ENCODE assay signal across 19 mouse cellular contexts in the genomic region with DNA sequence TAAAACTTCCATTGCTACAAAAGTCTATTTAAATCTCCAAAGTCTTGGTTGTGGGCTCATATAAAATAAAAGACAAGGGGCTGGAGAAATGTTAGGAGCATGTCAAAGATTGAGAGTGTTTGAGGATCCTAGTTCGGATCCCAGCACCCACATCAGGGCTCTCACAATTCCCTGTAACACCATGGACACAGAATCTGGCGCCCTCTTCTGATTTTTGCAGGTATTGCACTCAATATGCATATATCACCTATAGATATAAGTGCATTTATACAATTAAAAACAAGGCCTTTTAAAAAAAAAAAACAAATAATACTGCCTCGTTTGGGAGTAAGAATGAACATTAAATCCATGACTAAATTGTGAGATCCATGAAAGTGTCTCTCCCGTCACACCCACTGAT. TPM values are rescaled to one million over a fixed set of nuclear protein-coding genes. Genes with fewer than 3 reads are reported as not detected.
DNase-seq lines count a peak whose midpoint lies in the region; ATAC-seq and TF ChIP-seq lines count a peak whose summit lies in the region.
"Had no signal": no experiment of that assay in that cellular context is flagged by ENCODE, and none has a peak within 500 bp of the region (broad histone marks: within the 10 kb centered on the region; RNA-seq: fewer than 3 reads in every experiment).

No protein-coding gene starts in this region.

- H3K36me3 ChIP-seq in kidney, adult 2 months (ENCODE audit: control insufficient read depth, insufficient read depth, low read length) = no peaks in the 10 kb centered on the region
- H3K36me3 ChIP-seq in kidney, embryonic 15.5 days = no peaks in the 10 kb centered on the region
- no peaks in the 10 kb centered on the region for H3K36me3 ChIP-seq in midbrain, postnatal 0 days (ENCODE audit: insufficient read depth, low read length)
- H3K36me3 ChIP-seq in midbrain, embryonic 14.5 days (ENCODE audit: control insufficient read depth, insufficient read depth, low read length) = no peaks in the 10 kb centered on the region
- no peaks in the 10 kb centered on the region for H3K36me3 ChIP-seq in stomach, postnatal 0 days (ENCODE audit: control insufficient read depth, insufficient read depth, low read length)
- H3K36me3 ChIP-seq: embryonic facial prominence, embryonic 13.5 days; heart, embryonic 10.5 days; hindbrain, embryonic 12.5 days; neural tube, embryonic 12.5 days had no signal

- no peaks in the 10 kb centered on the region for H3K9me3 ChIP-seq in kidney, embryonic 15.5 days (replicated peaks)
- no peaks in the 10 kb centered on the region for H3K9me3 ChIP-seq in midbrain, postnatal 0 days (ENCODE audit: low read length)
- no peaks in the 10 kb centered on the region for H3K9me3 ChIP-seq in midbrain, embryonic 14.5 days (ENCODE audit: control insufficient read depth, low read length)
- no peaks in the 10 kb centered on the region for H3K9me3 ChIP-seq in stomach, postnatal 0 days (ENCODE audit: control insufficient read depth, low read length)
- H3K9me3 ChIP-seq: embryonic facial prominence, embryonic 13.5 days; heart, embryonic 10.5 days; hindbrain, embryonic 12.5 days; megakaryocyte, embryonic 14.5 days; neural tube, embryonic 12.5 days had no signal

- no peaks in the 10 kb centered on the region for H3K27me3 ChIP-seq in kidney, adult 2 months (replicated peaks; ENCODE audit: control insufficient read depth, insufficient read depth, low read length)
- no peaks in the 10 kb centered on the region for H3K27me3 ChIP-seq in kidney, embryonic 15.5 days
- H3K27me3 ChIP-seq in midbrain, postnatal 0 days (ENCODE audit: insufficient read depth, low read length) = no peaks in the 10 kb centered on the region
- no peaks in the 10 kb centered on the region for H3K27me3 ChIP-seq in midbrain, embryonic 14.5 days (ENCODE audit: control insufficient read depth, insufficient read depth, low read length)
- H3K27me3 ChIP-seq in stomach, postnatal 0 days (ENCODE audit: control insufficient read depth, insufficient read depth, low read length) = no peaks in the 10 kb centered on the region
- H3K27me3 ChIP-seq: embryonic facial prominence, embryonic 13.5 days; neural tube, embryonic 12.5 days had no signal

- WGBS in kidney, adult 2 months = 81% methylated on average over 4 of the region's 4 CpGs
- 80% methylated on average over 4 of the region's 4 CpGs for WGBS in kidney, embryonic 15.5 days
- 78% methylated on average over 4 of the region's 4 CpGs for WGBS in midbrain, postnatal 0 days
- 80% methylated on average over 4 of the region's 4 CpGs for WGBS in midbrain, embryonic 14.5 days
- WGBS in stomach, postnatal 0 days = 77% methylated on average over 4 of the region's 4 CpGs

- H3K27ac ChIP-seq in kidney, adult 2 months (ENCODE audit: insufficient read depth, low read depth, low read length) = no peak overlapping the region
- H3K27ac ChIP-seq in kidney, embryonic 15.5 days = no peak overlapping the region
- H3K27ac ChIP-seq in midbrain, postnatal 0 days (ENCODE audit: low read depth, low read length) = no peak overlapping the region
- H3K27ac ChIP-seq in midbrain, embryonic 14.5 days (replicated peaks; ENCODE audit: low read depth, low read length) = no peak overlapping the region
- no peak overlapping the region for H3K27ac ChIP-seq in stomach, postnatal 0 days (replicated peaks)
- H3K27ac ChIP-seq: embryonic facial prominence, embryonic 13.5 days; heart, embryonic 10.5 days; hindbrain, embryonic 12.5 days; neural tube, embryonic 12.5 days had no signal

- no peak overlapping the region for H3K9ac ChIP-seq in kidney, embryonic 15.5 days
- no peak overlapping the region for H3K9ac ChIP-seq in midbrain, postnatal 0 days (replicated peaks; ENCODE audit: low read length, poor library complexity, severe bottlenecking)
- no peak overlapping the region for H3K9ac ChIP-seq in midbrain, embryonic 14.5 days (replicated peaks; ENCODE audit: low read length)
- H3K9ac ChIP-seq in stomach, postnatal 0 days (ENCODE audit: low read length) = no peak overlapping the region
- H3K9ac ChIP-seq: embryonic facial prominence, embryonic 13.5 days; hindbrain, embryonic 12.5 days; neural tube, embryonic 12.5 days had no signal

- TF ChIP-seq EP300 in stomach, postnatal 0 days (optimal IDR thresholded peaks at IDR 0.05) = no peak

- H3K4me3 ChIP-seq in kidney, adult 2 months (ENCODE audit: insufficient read depth, low read depth, low read length) = no peak overlapping the region
- no peak overlapping the region for H3K4me3 ChIP-seq in kidney, embryonic 15.5 days (replicated peaks)
- H3K4me3 ChIP-seq in midbrain, postnatal 0 days (ENCODE audit: low read depth, low read length) = no peak overlapping the region
- no peak overlapping the region for H3K4me3 ChIP-seq in midbrain, embryonic 14.5 days (replicated peaks; ENCODE audit: low read depth, low read length)
- H3K4me3 ChIP-seq in stomach, postnatal 0 days (ENCODE audit: low read depth, low read length) = no peak overlapping the region
- H3K4me3 ChIP-seq: embryonic facial prominence, embryonic 13.5 days; heart, embryonic 10.5 days; hindbrain, embryonic 12.5 days; megakaryocyte, embryonic 14.5 days; neural tube, embryonic 12.5 days had no signal

- TF ChIP-seq CTCF in kidney, adult 2 months (conservative IDR thresholded peaks at IDR 0.05; ENCODE audit: insufficient read depth, insufficient read length, low read depth, low read length) = 0 out of 2 replicates have a peak, but pooled peaks have one; percentile 7
- peak; percentile 42 for TF ChIP-seq CTCF in midbrain, postnatal 0 days (IDR thresholded peaks at IDR 0.05)
- peak; percentile 40; the same call in 1 of the 2 replicates for TF ChIP-seq CTCF in brain, embryonic 14.5 days (IDR thresholded peaks at IDR 0.05; ENCODE audit: borderline replicate concordance, extremely low read depth, insufficient read depth, insufficient read length)
- TF ChIP-seq CTCF in stomach, postnatal 0 days (IDR thresholded peaks at IDR 0.05; ENCODE audit: low read depth) = peak; percentile 49

- H3K4me1 ChIP-seq in kidney, adult 2 months (ENCODE audit: control insufficient read depth, insufficient read depth, low read length) = no peaks in the 10 kb centered on the region
- H3K4me1 ChIP-seq in kidney, embryonic 15.5 days = no peaks in the 10 kb centered on the region
- no peaks in the 10 kb centered on the region for H3K4me1 ChIP-seq in midbrain, postnatal 0 days (ENCODE audit: insufficient read depth, low read length)
- H3K4me1 ChIP-seq in midbrain, embryonic 14.5 days (ENCODE audit: control insufficient read depth, insufficient read depth, low read length) = no peaks in the 10 kb centered on the region
- H3K4me1 ChIP-seq in stomach, postnatal 0 days (replicated peaks; ENCODE audit: control insufficient read depth, insufficient read depth) = no peaks in the 10 kb centered on the region
- H3K4me1 ChIP-seq: heart, embryonic 10.5 days; hindbrain, embryonic 12.5 days; neural tube, embryonic 12.5 days had no signal

- no peak overlapping the region for H3K4me2 ChIP-seq in kidney, embryonic 15.5 days
- H3K4me2 ChIP-seq in midbrain, postnatal 0 days (ENCODE audit: low read depth, low read length, poor library complexity, severe bottlenecking) = no peak overlapping the region
- H3K4me2 ChIP-seq in midbrain, embryonic 14.5 days (ENCODE audit: low read length) = no peak overlapping the region
- H3K4me2 ChIP-seq in stomach, postnatal 0 days (replicated peaks; ENCODE audit: low read depth) = no peak overlapping the region
- H3K4me2 ChIP-seq: embryonic facial prominence, embryonic 13.5 days; hindbrain, embryonic 12.5 days; neural tube, embryonic 12.5 days had no signal

- DNase-seq in kidney, adult 2 months = no peak
- no peak for DNase-seq in midbrain, postnatal 0 days (ENCODE audit: low spot score)
- DNase-seq in midbrain, embryonic 14.5 days = no peak
- DNase-seq in brain, embryonic 14.5 days (ENCODE audit: low read depth) = no peak
- DNase-seq in stomach, postnatal 0 days (ENCODE audit: low spot score) = no peak
- DNase-seq in ovary, postnatal 14 days (ENCODE audit: low spot score) = no peak
- DNase-seq: adrenal gland, postnatal 10 days; cerebellum, adult 18-20 months; gastrocnemius, postnatal 14 days; heart, postnatal 10 days; kidney, adult 18-20 months; kidney, postnatal 36 days; right cerebral cortex, postnatal 14 days had no signal

- TF ChIP-seq POLR2A in kidney, adult 2 months (IDR thresholded peaks at IDR 0.05; ENCODE audit: low read depth, low read length) = no peak
- no peak for TF ChIP-seq POLR2A in brain, embryonic 14.5 days (IDR thresholded peaks at IDR 0.05; ENCODE audit: borderline replicate concordance, extremely low read depth, insufficient read depth, insufficient read length, poor library complexity, severe bottlenecking)

- ATAC-seq in kidney, embryonic 15.5 days (replicated peaks; ENCODE audit: low FRiP score) = no peak
- ATAC-seq in midbrain, postnatal 0 days (ENCODE audit: low FRiP score) = no peak
- no peak for ATAC-seq in midbrain, embryonic 14.5 days (ENCODE audit: low FRiP score, low TSS enrichment)
- ATAC-seq in stomach, postnatal 0 days (ENCODE audit: low FRiP score, low TSS enrichment) = no peak

RNA-seq across cellular contexts. Expression of a gene that starts 49.7 kb away (rescaled TPM):
- 28.9 and 31.5 TPM in 2 replicates for polyA plus RNA-seq in kidney, adult 2 months (2012; rRNA removed)
- 81.7 and 84.0 TPM in 2 replicates for polyA plus RNA-seq in kidney, embryonic 15.5 days (2015; fragmentation: Nextera tagmentation; extraction: Ambion mirVana)
- total RNA-seq in midbrain, postnatal 0 days (2014; rRNA removed) = 29.5 and 46.4 TPM in 2 replicates
- polyA plus RNA-seq in midbrain, postnatal 0 days (2015; fragmentation: Nextera tagmentation; extraction: Ambion mirVana) = 50.9 and 51.1 TPM in 2 replicates
- 62.4 and 70.0 TPM in 2 replicates for polyA plus RNA-seq in midbrain, embryonic 14.5 days (2014; fragmentation: Nextera tagmentation; extraction: Ambion mirVana)
- 62.8 and 82.5 TPM in 2 replicates for polyA plus RNA-seq in brain, embryonic 14.5 days (2012; rRNA removed)
- polyA plus RNA-seq in stomach, postnatal 0 days (2015; fragmentation: Nextera tagmentation; extraction: Ambion mirVana) = 45.3 and 50.7 TPM in 2 replicates

RNA-seq across cellular contexts. Expression of a gene that starts 49.8 kb away (rescaled TPM):
- polyA plus RNA-seq in kidney, adult 2 months (2012; rRNA removed) = 10.6 and 11.2 TPM in 2 replicates
- 46.6 and 50.0 TPM in 2 replicates for polyA plus RNA-seq in kidney, embryonic 15.5 days (2015; fragmentation: Nextera tagmentation; extraction: Ambion mirVana)
- total RNA-seq in midbrain, postnatal 0 days (2014; rRNA removed) = 47.8 and 51.0 TPM in 2 replicates
- polyA plus RNA-seq in midbrain, postnatal 0 days (2015; fragmentation: Nextera tagmentation; extraction: Ambion mirVana) = 52.4 and 53.1 TPM in 2 replicates
- 53.4 and 68.1 TPM in 2 replicates for polyA plus RNA-seq in midbrain, embryonic 14.5 days (2014; fragmentation: Nextera tagmentation; extraction: Ambion mirVana)
- polyA plus RNA-seq in brain, embryonic 14.5 days (2012; rRNA removed) = 36.6 and 39.3 TPM in 2 replicates
- polyA plus RNA-seq in stomach, postnatal 0 days (2015; fragmentation: Nextera tagmentation; extraction: Ambion mirVana) = 22.7 and 22.8 TPM in 2 replicates
